ENCODE assay signal across 15 mouse cellular contexts in the genomic region with DNA sequence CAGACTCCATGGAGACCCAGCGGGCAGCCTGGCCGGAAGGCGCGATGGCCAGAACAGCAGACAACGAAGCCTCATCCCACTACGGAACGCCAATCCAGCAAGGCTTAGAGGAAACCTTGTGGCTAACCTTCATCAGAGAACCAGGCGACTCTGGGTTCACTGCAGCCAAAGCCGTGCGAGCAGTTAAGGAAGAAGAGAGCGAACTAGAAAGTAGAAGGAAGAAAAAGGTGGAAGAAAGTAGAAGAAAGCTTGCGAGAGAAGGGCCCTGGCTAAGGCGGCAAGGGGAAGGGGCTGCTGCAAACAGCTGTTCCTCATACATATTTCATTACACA. TPM values are rescaled to one million over a fixed set of nuclear protein-coding genes. Genes with fewer than 3 reads are reported as not detected.
DNase-seq lines count a peak whose midpoint lies in the region; ATAC-seq and TF ChIP-seq lines count a peak whose summit lies in the region.
"Had no signal": no experiment of that assay in that cellular context is flagged by ENCODE, and none has a peak within 500 bp of the region (broad histone marks: within the 10 kb centered on the region; RNA-seq: fewer than 3 reads in every experiment).

No protein-coding gene starts in this region.

- ATAC-seq in hindbrain, embryonic 16.5 days = no peak
- no peak for ATAC-seq in embryonic facial prominence, embryonic 13.5 days (ENCODE audit: insufficient number of reproducible peaks, insufficient read depth, low FRiP score, low TSS enrichment, low read depth)
- ATAC-seq in limb, embryonic 12.5 days (ENCODE audit: insufficient number of reproducible peaks, insufficient read depth, low FRiP score, low TSS enrichment, low read depth) = no peak
- ATAC-seq in liver, postnatal 0 days = no peak

- WGBS in hindbrain, embryonic 10.5 days = under 1% methylated on average over 13 of the region's 13 CpGs
- WGBS in hindbrain, embryonic 16.5 days = 2% methylated on average over 13 of the region's 13 CpGs
- 3% methylated on average over 13 of the region's 13 CpGs for WGBS in embryonic facial prominence, embryonic 13.5 days
- WGBS in limb, embryonic 12.5 days = under 1% methylated on average over 13 of the region's 13 CpGs
- whole genome bisulfite sequencing in liver, postnatal 0 days (ENCODE audit: insufficient replicate concordance) = 2% methylated on average over 13 of the region's 13 CpGs

- peaks cover 100% of the 10 kb centered on the region for H3K27me3 ChIP-seq in hindbrain, embryonic 10.5 days (ENCODE audit: insufficient read depth, poor library complexity, severe bottlenecking)
- peaks cover 75% of the 10 kb centered on the region for H3K27me3 ChIP-seq in hindbrain, embryonic 16.5 days (replicated peaks; ENCODE audit: control insufficient read depth, insufficient read depth, low read length)
- peaks cover 37% of the 10 kb centered on the region for H3K27me3 ChIP-seq in ES-Bruce4 (ENCODE audit: control insufficient read depth, insufficient read depth, low read length, poor library complexity, severe bottlenecking)
- peaks cover 91% of the 10 kb centered on the region for H3K27me3 ChIP-seq in embryonic facial prominence, embryonic 13.5 days
- H3K27me3 ChIP-seq in limb, embryonic 12.5 days = peaks cover 88% of the 10 kb centered on the region
- peaks cover 90% of the 10 kb centered on the region for H3K27me3 ChIP-seq in liver, postnatal 0 days (ENCODE audit: insufficient read depth, low read length)

- no peak for TF ChIP-seq CTCF in ES-Bruce4 (IDR thresholded peaks at IDR 0.05; ENCODE audit: low read depth, low read length)
- no peak for TF ChIP-seq CTCF in liver, postnatal 0 days (IDR thresholded peaks at IDR 0.05; ENCODE audit: low read depth)

- DNase-seq in hindbrain, embryonic 10.5 days (ENCODE audit: low spot score) = no peak
- no peak for DNase-seq in adrenal gland, adult 18-20 months (ENCODE audit: low spot score in 2 of 2)
- no peak for DNase-seq in MN1 (ENCODE audit: low spot score)
- DNase-seq in liver, postnatal 0 days = no peak
- DNase-seq: adrenal gland, postnatal 14 days; cerebellum, adult 11-12 months; layer of hippocampus, postnatal 36 days; liver; lung, postnatal 14 days had no signal

- no peak overlapping the region for H3K9ac ChIP-seq in hindbrain, embryonic 16.5 days (ENCODE audit: low read depth, low read length)
- H3K9ac ChIP-seq in ES-Bruce4 (ENCODE audit: low read depth, poor library complexity, severe bottlenecking) = no peak overlapping the region
- peak overlapping the region; percentile 59 for H3K9ac ChIP-seq in embryonic facial prominence, embryonic 13.5 days
- H3K9ac ChIP-seq in limb, embryonic 12.5 days (replicated peaks) = no peak overlapping the region
- no peak overlapping the region for H3K9ac ChIP-seq in liver, postnatal 0 days (replicated peaks)

- TF ChIP-seq EP300 in ES-Bruce4 (IDR thresholded peaks at IDR 0.05; ENCODE audit: insufficient read depth, low read depth, low read length) = no peak
- TF ChIP-seq EP300 in liver, postnatal 0 days (IDR thresholded peaks at IDR 0.05; ENCODE audit: low read depth) = no peak

- no peaks in the 10 kb centered on the region for H3K36me3 ChIP-seq in hindbrain, embryonic 10.5 days
- no peaks in the 10 kb centered on the region for H3K36me3 ChIP-seq in hindbrain, embryonic 16.5 days (ENCODE audit: control insufficient read depth, insufficient read depth, low read length)
- no peaks in the 10 kb centered on the region for H3K36me3 ChIP-seq in ES-Bruce4 (ENCODE audit: control insufficient read depth, insufficient read depth, low read length, poor library complexity, severe bottlenecking)
- H3K36me3 ChIP-seq in embryonic facial prominence, embryonic 13.5 days = no peaks in the 10 kb centered on the region
- H3K36me3 ChIP-seq in limb, embryonic 12.5 days = no peaks in the 10 kb centered on the region
- H3K36me3 ChIP-seq in liver, postnatal 0 days (replicated peaks; ENCODE audit: insufficient read depth, low read length) = no peaks in the 10 kb centered on the region

- peak overlapping the region; percentile 33 for H3K4me3 ChIP-seq in hindbrain, embryonic 10.5 days
- no peak overlapping the region for H3K4me3 ChIP-seq in hindbrain, embryonic 16.5 days (ENCODE audit: low read length)
- peak overlapping the region; percentile 38 for H3K4me3 ChIP-seq in ES-Bruce4 (ENCODE audit: low read depth, low read length)
- peak overlapping the region; percentile 17 for H3K4me3 ChIP-seq in embryonic facial prominence, embryonic 13.5 days
- peak overlapping the region; percentile 15 for H3K4me3 ChIP-seq in limb, embryonic 12.5 days (replicated peaks)
- H3K4me3 ChIP-seq in liver, postnatal 0 days (ENCODE audit: low read depth, low read length) = no peak overlapping the region

- H3K9me3 ChIP-seq in hindbrain, embryonic 10.5 days = no peaks in the 10 kb centered on the region
- H3K9me3 ChIP-seq in hindbrain, embryonic 16.5 days (ENCODE audit: control insufficient read depth, low read length) = no peaks in the 10 kb centered on the region
- H3K9me3 ChIP-seq in ES-Bruce4 (replicated peaks; ENCODE audit: control insufficient read depth, insufficient read depth, low read length, poor library complexity, severe bottlenecking) = 0 out of 2 replicates have a peak, but pooled peaks cover 4% of the 10 kb centered on the region
- H3K9me3 ChIP-seq in embryonic facial prominence, embryonic 13.5 days = no peaks in the 10 kb centered on the region
- H3K9me3 ChIP-seq in limb, embryonic 12.5 days = no peaks in the 10 kb centered on the region
- no peaks in the 10 kb centered on the region for H3K9me3 ChIP-seq in liver, postnatal 0 days (ENCODE audit: low read length)

- TF ChIP-seq POLR2A in ES-Bruce4 (IDR thresholded peaks at IDR 0.05; ENCODE audit: insufficient read depth, low read length) = no peak

- H3K27ac ChIP-seq in hindbrain, embryonic 10.5 days = no peak overlapping the region
- no peak overlapping the region for H3K27ac ChIP-seq in hindbrain, embryonic 16.5 days (ENCODE audit: low read depth, low read length)
- no peak overlapping the region for H3K27ac ChIP-seq in ES-Bruce4 (ENCODE audit: insufficient read depth, low read length)
- H3K27ac ChIP-seq in embryonic facial prominence, embryonic 13.5 days = 0 out of 2 replicates have a peak overlapping the region, but pooled peaks have one; percentile 35
- H3K27ac ChIP-seq in limb, embryonic 12.5 days = no peak overlapping the region
- no peak overlapping the region for H3K27ac ChIP-seq in liver, postnatal 0 days (ENCODE audit: low read depth)

- no peak overlapping the region for H3K4me2 ChIP-seq in hindbrain, embryonic 16.5 days (ENCODE audit: low read length)
- H3K4me2 ChIP-seq in embryonic facial prominence, embryonic 13.5 days = peak overlapping the region; percentile 44
- peak overlapping the region; percentile 15; the same call in 1 of the 2 replicates for H3K4me2 ChIP-seq in limb, embryonic 12.5 days
- no peak overlapping the region for H3K4me2 ChIP-seq in liver, postnatal 0 days (ENCODE audit: low read depth, low read length)

- H3K4me1 ChIP-seq in hindbrain, embryonic 10.5 days (replicated peaks) = peaks cover 17% of the 10 kb centered on the region
- no peaks in the 10 kb centered on the region; the same call in 1 of the 2 replicates for H3K4me1 ChIP-seq in hindbrain, embryonic 16.5 days (ENCODE audit: control insufficient read depth, insufficient read depth, low read depth, low read length)
- H3K4me1 ChIP-seq in ES-Bruce4 (ENCODE audit: control insufficient read depth, insufficient read depth, low read length) = peaks cover 3% of the 10 kb centered on the region
- H3K4me1 ChIP-seq in embryonic facial prominence, embryonic 13.5 days = peaks cover 8% of the 10 kb centered on the region; the same call in 1 of the 2 replicates
- H3K4me1 ChIP-seq in limb, embryonic 12.5 days (replicated peaks) = peaks cover 11% of the 10 kb centered on the region
- no peaks in the 10 kb centered on the region for H3K4me1 ChIP-seq in liver, postnatal 0 days (ENCODE audit: insufficient read depth)

RNA-seq across cellular contexts. Expression of gene Six3, which starts 4.3 kb away (rescaled TPM):
- 0.46 and 1.9 TPM in 2 replicates for polyA plus RNA-seq in hindbrain, embryonic 10.5 days (2016; fragmentation: Nextera tagmentation; extraction: Ambion mirVana)
- polyA plus RNA-seq in hindbrain, embryonic 16.5 days (2015; fragmentation: Nextera tagmentation; extraction: Ambion mirVana) = 0.06 and 2.1 TPM in 2 replicates
- polyA plus RNA-seq in ES-Bruce4 (2011; ENCODE audit: insufficient read depth, insufficient read length, low read depth, missing spikeins) = 0.26 TPM in 1 of 2 replicates, not detected in the other
- 4.5 and 8.3 TPM in 2 replicates for polyA plus RNA-seq in embryonic facial prominence, embryonic 13.5 days (2015; fragmentation: Nextera tagmentation; extraction: Ambion mirVana)
- polyA plus RNA-seq in limb, embryonic 12.5 days (2016; fragmentation: Nextera tagmentation; extraction: Ambion mirVana) = not detected in 2 replicates
- total RNA-seq in adrenal gland, adult 18-20 months (2021) = not detected
- not detected in 2 replicates for polyA plus RNA-seq in liver, postnatal 0 days (2015; fragmentation: Nextera tagmentation; extraction: Ambion mirVana)
- total RNA-seq: adrenal gland, postnatal 14 days had no signal
- polyA plus RNA-seq: heart, embryonic 14.5 days; kidney, embryonic 14.5 days had no signal

Comparison
In these comparisons a context has a peak if more than half of its experiments do, and no peak if none do; other contexts are left out.
1. H3K4me3 ChIP-seq: peak in hindbrain, embryonic 10.5 days (single experiment), ES-Bruce4 (single experiment), embryonic facial prominence, embryonic 13.5 days (single experiment) and limb, embryonic 12.5 days (single experiment); none in hindbrain, embryonic 16.5 days (single experiment) and liver, postnatal 0 days (single experiment).
2. H3K4me2 ChIP-seq: peak in embryonic facial prominence, embryonic 13.5 days (single experiment) and limb, embryonic 12.5 days (single experiment); none in hindbrain, embryonic 16.5 days (single experiment) and liver, postnatal 0 days (single experiment).